Mouse (Mus musculus): ENCODE data around the gene Fcgr4. TPM values are rescaled to one million over a fixed set of nuclear protein-coding genes. Genes with fewer than 3 reads are reported as not detected.

Gene Fcgr4
- total RNA-seq, 1 experiment from 2014 or later, result 1.1 TPM

DNA sequence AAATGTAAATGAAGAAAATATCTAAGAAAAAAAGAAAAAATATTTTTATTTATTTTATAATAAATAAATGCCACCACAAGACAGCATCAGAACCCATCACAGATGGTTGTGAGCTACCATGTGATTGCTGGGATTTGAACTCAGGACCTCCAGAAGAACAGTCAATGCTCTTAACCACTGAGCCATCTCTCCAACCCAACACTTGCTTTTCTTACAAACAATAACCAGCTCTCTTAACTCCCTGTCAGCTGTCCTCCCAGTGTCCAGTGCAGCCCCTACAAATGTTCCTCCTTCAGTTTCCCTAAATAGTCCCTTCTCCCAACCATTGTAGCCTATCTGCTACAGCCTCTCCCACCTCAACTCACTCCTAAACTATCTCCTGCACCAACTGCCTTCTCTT is 18.9 kb upstream of the Fcgr4 start:
- ATAC-seq (replicated peaks in 1 of 2; ENCODE audit: insufficient read depth in 1 of 2, low FRiP score in 2 of 2, low TSS enrichment in 1 of 2, low read depth in 1 of 2, poor library complexity in 2 of 2, severe bottlenecking in 2 of 2), result no peak

DNA sequence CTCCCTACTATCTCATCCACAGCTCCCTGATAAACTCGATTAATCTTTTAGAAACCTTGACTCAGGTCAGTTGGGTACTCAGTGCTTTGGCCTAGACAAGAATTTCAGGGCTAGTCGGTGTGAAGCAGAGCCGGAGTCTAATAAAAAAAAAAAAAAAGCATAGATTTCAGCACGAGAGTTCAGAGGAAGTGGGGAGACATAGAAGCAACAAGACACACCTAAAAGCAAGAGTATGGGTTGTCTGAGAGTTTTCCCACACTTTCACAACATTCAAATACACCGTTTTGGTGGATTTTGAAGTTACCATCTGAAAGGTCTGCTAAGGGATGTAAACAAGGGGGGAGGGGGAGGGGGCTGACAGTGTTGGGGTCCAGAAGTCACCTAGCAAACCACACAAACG is 13.6 kb upstream of the Fcgr4 start:
- ATAC-seq (replicated peaks in 1 of 2; ENCODE audit: insufficient read depth in 1 of 2, low FRiP score in 2 of 2, low TSS enrichment in 1 of 2, low read depth in 1 of 2, poor library complexity in 2 of 2, severe bottlenecking in 2 of 2), result no peak

DNA sequence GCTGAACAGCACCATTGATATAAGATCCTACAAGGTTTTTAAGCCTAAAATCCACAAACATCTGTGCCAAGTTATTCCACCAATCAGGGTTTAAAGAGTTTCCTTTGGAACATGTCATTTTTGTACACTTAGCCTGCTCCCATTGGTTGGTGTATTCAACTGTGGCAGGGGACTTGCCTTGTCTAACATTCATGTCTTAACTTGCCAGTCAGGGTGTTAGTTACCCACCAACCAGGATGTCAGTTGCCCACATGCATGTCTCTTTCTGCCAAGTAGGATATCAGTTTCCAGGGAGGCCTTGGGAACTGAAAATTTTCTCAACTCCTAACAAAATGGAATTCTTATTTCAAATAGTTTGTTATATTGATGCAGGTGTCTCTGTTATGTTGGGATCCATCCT is 13.1 kb upstream of the Fcgr4 start:
- ATAC-seq (replicated peaks in 1 of 2; ENCODE audit: insufficient read depth in 1 of 2, low FRiP score in 2 of 2, low TSS enrichment in 1 of 2, low read depth in 1 of 2, poor library complexity in 2 of 2, severe bottlenecking in 2 of 2), result no peak

DNA sequence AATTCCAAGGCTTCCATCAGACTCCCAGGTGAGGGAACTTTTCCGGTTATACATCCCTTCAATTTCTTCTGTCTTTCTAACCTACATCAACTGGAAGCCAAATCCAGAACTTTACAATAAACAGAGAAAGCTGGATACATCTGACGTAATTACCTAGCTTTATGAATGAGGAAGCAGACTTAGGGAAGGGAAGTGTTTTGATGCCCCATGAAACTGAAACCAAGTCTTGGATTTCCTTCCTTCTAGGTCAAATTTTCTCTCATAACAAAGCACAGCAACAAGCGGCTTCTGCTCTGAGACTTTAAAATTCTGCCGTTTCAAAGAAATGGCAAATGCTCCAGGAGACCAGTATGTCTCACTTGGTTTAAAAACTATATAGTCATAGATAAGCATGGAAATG is 12.4 kb upstream of the Fcgr4 start:
- peak; percentile 62 to 84; a peak in 3 of 4 replicates for ATAC-seq (replicated peaks in 1 of 2; ENCODE audit: insufficient read depth in 1 of 2, low FRiP score in 2 of 2, low TSS enrichment in 1 of 2, low read depth in 1 of 2, poor library complexity in 2 of 2, severe bottlenecking in 2 of 2)

DNA sequence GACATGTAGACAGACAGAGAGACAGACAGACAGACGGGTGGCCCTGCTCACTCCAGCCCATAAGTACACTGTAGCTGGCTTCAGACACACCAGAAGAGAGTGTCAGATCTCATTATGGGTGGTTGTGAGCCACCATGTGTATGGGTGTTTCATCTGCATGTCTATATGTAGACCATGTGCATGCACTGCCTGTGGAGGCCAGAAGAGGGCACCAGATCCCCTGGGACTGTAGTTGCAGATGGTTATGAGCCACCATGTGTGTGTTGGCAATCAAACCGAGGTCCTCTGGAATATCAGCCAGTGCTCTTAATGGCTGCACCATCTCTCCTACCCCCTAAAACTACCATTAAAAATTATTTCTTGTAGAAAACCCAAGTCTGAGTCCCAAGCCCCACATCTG is 11.8 kb upstream of the Fcgr4 start:
- ATAC-seq (replicated peaks in 1 of 2; ENCODE audit: insufficient read depth in 1 of 2, low FRiP score in 2 of 2, low TSS enrichment in 1 of 2, low read depth in 1 of 2, poor library complexity in 2 of 2, severe bottlenecking in 2 of 2), result no peak; a peak in 1 of 4 replicates

DNA sequence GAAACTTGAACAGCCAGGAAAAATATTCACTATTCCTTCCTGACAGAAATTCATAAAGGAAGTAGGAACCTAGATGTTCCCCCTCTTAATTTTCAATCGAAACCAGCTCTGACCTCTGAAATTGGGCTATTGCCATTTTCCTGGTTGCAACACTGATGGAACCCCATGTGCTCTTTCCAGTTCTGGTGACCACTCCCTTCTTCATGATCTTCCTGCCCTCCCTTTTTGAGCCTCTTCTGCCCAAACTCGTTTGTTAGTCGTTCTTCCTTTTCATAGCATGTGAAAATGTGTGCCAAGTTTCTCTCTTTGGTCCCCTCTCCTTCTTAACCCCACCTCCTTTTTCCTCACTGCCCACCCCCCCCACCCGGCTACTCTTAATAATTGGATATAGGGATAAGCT is 7.0 kb upstream of the Fcgr4 start:
- ATAC-seq (replicated peaks in 1 of 2; ENCODE audit: insufficient read depth in 1 of 2, low FRiP score in 2 of 2, low TSS enrichment in 1 of 2, low read depth in 1 of 2, poor library complexity in 2 of 2, severe bottlenecking in 2 of 2), result no peak

DNA sequence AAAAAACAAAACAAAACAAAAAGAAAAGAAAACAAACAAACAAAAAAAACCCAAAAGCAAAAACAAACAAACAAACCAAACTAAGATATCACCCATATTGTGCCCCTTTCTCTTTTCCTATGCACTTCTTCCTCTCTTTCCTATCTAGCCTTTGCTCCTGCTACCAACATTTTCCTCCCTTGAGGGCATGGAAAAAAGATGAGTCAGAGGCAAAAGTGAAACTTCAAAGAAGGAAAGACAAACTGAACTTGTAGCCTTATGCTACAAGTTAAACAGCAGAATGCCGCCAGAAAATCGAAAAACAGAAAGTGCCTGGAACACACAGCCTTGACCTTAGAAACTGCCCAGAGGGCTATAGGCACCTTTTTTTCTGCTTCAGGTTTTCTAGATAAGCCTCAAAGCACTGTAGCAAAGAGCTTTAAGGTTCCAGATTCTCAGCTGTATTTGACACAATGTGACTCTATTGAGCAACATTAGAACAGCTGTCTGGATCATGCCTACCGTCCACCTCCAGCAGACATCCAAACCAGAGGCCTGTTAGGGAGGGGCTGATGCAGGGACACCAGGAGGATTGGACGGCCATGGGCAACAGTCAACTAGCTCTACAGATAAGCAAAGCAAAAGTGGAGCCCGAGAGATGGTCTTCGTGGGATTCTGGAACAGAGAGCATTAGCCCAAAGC is 1.9 kb upstream of the Fcgr4 start:
- ATAC-seq (replicated peaks in 1 of 2; ENCODE audit: insufficient read depth in 1 of 2, low FRiP score in 2 of 2, low TSS enrichment in 1 of 2, low read depth in 1 of 2, poor library complexity in 2 of 2, severe bottlenecking in 2 of 2), result no peak

DNA sequence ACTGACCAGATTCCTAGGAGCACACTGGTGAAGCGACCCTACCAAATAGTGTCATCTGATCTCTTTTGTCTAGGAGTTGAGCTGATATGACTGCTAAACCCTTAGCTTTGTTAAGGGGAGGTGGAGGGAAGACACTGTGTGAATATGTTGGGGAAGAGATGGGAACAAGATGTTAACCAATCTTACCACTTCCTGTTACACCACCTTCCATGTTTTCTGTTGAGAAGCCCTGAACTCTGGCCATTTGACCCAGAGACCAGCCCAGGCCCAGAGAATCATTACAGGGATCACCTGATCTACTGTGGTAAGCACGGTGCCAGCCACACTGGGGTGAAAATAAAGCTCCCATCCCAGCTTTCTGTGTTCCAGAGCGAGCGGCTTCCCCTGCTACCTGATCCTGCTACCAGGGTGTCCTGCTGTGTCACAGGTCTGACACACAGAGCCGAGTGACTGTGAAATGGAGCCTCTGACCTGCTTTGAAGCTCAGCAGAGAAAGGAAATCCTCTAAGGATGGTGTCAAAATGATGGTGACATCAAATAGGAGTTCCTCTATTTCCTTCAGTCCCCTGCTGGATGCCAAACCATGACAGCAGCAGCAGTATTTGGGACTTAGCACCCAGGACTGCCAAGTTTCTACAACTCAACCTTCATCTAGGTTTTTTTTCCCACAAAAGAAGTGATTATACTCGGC is 1.1 kb upstream of the Fcgr4 start:
- ATAC-seq (replicated peaks in 1 of 2; ENCODE audit: insufficient read depth in 1 of 2, low FRiP score in 2 of 2, low TSS enrichment in 1 of 2, low read depth in 1 of 2, poor library complexity in 2 of 2, severe bottlenecking in 2 of 2), result peak; percentile 71 to 81; a peak in 3 of 4 replicates

DNA sequence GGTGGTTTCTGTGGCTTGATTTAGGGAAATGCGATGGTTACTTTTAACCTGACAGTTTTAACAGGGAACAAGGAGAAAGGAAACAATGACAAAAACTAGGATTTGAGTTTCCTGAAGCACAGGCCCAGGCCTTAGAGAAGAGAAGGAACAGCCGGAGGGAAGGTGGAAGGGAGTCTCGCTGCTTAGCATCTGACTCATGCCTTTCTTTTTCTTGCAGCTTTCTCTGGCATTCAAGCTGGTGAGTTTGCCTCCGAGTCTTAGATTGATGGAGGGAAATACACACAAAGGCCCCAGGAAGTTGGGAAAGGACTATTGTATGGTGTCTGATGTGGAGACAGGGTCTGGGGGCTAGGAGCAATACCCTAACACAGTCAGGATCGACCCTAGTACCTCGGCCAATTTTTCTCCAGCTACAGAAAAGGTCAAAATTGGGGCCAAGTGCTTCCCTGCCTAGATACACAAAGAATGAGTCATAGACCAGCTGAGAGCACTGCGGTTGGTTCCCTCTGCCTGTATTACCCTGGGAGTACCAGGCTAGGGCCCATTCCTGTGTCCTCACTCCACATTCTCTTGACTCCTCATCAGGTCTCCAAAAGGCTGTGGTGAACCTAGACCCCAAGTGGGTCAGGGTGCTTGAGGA is 711 bp downstream of the Fcgr4 start:
- no peak for ATAC-seq (replicated peaks in 1 of 2; ENCODE audit: insufficient read depth in 1 of 2, low FRiP score in 2 of 2, low TSS enrichment in 1 of 2, low read depth in 1 of 2, poor library complexity in 2 of 2, severe bottlenecking in 2 of 2)

DNA sequence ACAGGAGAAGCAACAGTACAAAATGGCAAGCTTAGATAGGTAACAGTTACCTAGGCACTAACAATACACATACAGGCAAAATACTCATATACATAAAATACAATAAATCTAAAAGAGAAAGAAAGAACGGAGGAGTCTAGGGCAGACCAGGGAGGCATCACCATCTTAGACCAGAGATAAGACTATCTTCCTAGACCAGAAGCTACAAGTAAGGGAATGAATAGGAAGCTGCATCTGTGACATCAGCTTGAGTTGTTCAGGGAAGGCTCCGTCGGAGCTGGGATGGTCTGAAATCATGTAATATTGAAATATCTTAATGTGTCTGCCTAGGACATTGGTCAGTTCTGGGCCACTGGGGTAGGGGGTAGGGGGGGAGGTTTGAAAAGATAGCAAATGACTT is 13.0 kb downstream of the Fcgr4 start:
- ATAC-seq (replicated peaks in 1 of 2; ENCODE audit: insufficient read depth in 1 of 2, low FRiP score in 2 of 2, low TSS enrichment in 1 of 2, low read depth in 1 of 2, poor library complexity in 2 of 2, severe bottlenecking in 2 of 2), result no peak

DNA sequence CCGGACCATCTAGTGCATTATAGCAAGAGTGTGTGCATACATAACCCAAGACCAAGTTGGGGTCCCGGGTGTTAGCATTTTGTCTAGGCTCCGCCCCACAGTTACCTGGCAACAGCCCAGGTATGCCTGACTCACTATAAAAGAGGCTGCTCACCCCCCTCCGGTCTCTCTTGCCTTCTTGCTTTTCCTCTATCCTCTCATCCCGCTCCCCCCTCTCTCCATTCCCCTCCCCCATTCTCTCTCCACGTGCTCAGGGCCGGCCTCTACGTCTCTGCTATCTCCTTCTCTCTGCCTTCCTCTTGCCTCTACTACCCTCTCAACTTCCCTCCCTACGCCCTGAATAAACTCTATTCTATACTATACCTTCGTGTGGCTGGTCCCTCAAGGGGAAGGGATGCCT is 14.0 kb downstream of the Fcgr4 start:
- no peak for ATAC-seq (replicated peaks in 1 of 2; ENCODE audit: insufficient read depth in 1 of 2, low FRiP score in 2 of 2, low TSS enrichment in 1 of 2, low read depth in 1 of 2, poor library complexity in 2 of 2, severe bottlenecking in 2 of 2)

DNA sequence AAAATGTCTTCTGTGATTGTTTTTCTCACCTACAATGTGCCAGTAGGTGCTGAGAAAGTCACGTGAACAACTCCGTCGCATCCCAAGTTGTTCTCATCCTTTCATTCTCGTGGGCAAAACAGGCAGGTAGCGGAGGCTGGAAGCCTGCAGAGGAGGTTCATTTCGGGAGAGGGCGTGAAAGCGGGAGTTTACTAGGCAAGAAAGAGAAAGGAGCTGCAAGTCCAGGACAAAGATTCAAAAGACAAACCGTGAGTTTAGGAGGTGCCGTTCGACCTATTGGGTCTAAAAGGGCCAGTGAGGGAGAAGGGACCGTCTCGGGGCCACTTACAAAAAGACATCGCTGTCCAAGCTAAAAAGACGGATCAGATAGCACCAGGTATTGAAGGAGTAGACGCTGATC is 14.5 kb downstream of the Fcgr4 start:
- 0 out of 4 replicates have a peak, but pooled peaks of 1 of the 2 experiments have one; percentile 4 for ATAC-seq (replicated peaks in 1 of 2; ENCODE audit: insufficient read depth in 1 of 2, low FRiP score in 2 of 2, low TSS enrichment in 1 of 2, low read depth in 1 of 2, poor library complexity in 2 of 2, severe bottlenecking in 2 of 2)

DNA sequence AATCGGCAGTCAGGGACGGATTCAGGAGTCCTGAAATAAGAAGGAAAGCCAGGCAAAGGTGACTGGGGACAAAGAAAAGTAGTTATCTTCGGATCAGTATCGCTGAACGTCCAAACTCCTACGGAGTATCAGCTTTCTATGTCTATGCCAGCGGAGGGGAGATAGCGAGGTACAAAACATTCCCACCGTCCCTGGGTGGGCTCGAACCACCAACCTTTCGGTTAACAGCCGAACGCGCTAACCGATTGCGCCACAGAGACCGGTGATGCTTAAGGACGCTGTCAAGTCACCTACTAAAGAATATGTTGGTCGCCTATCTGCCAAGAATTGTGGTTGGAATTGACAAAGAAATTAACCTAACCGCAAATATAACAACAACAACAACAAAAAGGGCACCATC is 15.0 kb downstream of the Fcgr4 start:
- ATAC-seq (replicated peaks in 1 of 2; ENCODE audit: insufficient read depth in 1 of 2, low FRiP score in 2 of 2, low TSS enrichment in 1 of 2, low read depth in 1 of 2, poor library complexity in 2 of 2, severe bottlenecking in 2 of 2), result peak; percentile 20 to 40; a peak in 3 of 4 replicates

DNA sequence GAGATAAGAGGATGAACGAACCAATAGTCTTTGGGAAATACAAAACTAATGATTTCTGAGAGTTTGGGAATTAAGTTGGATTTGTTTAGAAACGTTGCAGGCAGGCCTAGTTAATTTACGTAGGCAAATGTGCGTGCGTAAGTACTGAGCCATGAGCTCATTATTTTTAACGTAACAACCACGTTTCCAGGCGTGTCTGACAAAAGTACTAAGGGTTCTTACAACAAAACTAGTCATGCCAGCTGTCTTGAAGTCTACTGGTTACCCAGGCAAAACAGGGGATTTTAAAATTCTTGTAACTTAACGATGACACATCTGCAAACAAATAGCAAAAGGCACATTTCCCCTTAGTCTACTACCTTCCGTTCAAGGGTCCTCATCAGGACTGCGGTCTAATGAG is 15.5 kb downstream of the Fcgr4 start:
- ATAC-seq (replicated peaks in 1 of 2; ENCODE audit: insufficient read depth in 1 of 2, low FRiP score in 2 of 2, low TSS enrichment in 1 of 2, low read depth in 1 of 2, poor library complexity in 2 of 2, severe bottlenecking in 2 of 2), result no peak

DNA sequence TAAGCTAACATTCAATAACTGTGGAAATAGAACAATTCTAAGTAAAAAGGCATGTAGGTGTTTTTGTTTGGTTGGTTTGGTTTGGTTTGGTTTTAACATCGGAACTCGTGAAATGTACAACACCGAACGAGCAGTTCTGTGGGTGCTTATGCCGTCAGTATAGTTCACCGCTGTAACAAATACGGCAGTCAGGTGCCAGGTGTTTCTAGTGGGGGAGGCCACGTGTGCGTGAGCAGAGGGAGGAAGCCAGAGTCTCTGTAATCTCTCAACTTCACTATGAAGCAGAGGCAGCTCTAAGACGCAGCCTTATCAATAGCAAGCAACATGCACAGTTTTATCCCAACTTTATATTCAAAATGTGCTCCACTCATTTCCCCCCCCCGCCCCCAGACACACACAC is 16.9 kb downstream of the Fcgr4 start:
- no peak for ATAC-seq (replicated peaks in 1 of 2; ENCODE audit: insufficient read depth in 1 of 2, low FRiP score in 2 of 2, low TSS enrichment in 1 of 2, low read depth in 1 of 2, poor library complexity in 2 of 2, severe bottlenecking in 2 of 2)

DNA sequence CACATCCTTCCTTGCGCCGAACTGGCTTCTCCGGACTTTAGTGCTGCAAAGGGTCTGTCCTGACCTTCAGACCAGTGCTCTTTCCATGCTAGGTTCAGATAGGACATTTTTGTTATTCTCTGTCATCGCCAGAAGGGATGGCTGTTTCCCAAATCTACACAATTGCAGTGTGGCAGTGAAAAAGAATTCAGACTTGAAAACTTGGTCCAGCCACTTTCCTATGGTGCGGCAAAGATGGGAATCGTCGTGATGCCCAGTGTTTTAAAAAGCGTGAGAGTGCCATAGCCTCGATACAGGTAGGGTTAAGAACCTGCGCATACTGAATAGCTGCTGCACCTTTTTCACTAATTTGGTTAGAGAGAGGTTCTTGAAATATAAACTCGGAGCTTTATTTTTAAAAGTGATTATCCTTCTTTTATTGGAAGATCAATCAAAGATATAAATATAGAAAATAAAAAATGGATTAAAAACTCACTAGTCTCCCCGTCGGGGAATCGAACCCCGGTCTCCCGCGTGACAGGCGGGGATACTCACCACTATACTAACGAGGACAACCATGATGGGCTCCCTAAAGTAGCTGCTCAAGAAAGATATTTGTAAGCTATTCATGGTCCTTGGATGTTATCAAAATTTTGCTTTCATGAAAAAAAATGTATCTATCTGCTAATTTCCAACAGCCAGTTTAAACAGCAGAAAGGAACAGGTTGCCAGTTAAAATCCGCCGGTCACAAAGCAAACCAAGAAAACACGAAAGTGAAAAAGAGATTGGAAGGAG is 18.0 kb downstream of the Fcgr4 start:
- peak in 1 of 2 experiments; percentile 29; a peak in 1 of 4 replicates for ATAC-seq (replicated peaks in 1 of 2; ENCODE audit: insufficient read depth in 1 of 2, low FRiP score in 2 of 2, low TSS enrichment in 1 of 2, low read depth in 1 of 2, poor library complexity in 2 of 2, severe bottlenecking in 2 of 2)

DNA sequence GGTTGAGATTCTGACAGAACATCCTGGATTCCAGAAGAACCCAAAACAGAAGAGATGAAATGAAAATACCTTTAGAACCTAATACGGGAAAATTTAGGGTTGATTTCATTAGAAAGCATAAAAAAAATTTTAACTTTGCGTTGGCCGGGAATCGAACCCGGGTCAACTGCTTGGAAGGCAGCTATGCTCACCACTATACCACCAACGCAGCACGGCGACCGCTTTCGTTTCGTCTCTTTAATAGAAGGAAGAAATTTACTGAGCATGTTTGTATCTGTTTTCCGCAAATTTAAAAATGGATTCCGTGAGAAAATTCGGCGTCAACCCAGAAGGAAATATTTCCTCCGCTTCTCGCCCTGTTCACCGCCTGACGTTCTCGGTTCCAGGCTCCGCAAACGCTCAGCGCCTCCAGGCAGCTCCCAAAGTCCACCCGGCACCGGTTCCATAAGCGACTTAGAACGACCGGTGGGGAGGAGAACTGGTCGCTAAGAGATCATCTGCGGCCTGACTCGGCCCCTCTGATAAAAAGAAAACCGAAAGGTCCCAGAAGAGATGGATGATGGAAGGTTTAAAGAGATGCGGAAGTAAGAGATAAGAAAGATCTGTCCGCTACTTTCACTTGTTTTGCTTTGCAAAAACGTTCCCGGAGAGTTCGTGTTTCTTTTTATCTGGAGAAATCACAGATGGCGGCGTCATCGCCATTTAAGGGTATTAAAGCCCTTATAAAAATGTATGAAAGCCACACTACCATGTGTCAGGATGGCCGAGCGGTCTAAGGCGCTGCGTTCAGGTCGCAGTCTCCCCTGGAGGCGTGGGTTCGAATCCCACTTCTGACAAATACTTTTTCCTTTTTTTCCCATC is 19.4 kb downstream of the Fcgr4 start:
- peak; percentile 42 to 50 for ATAC-seq (replicated peaks in 1 of 2; ENCODE audit: insufficient read depth in 1 of 2, low FRiP score in 2 of 2, low TSS enrichment in 1 of 2, low read depth in 1 of 2, poor library complexity in 2 of 2, severe bottlenecking in 2 of 2)
